Mouse (Mus musculus) small intestine, adult 2 months (tissue): ENCODE data around the gene Fmod.

Experiments used
- CTCF ChIP-seq: fragments of 200-500 bp; IDR thresholded peaks from 2 replicates; pipeline ENCODE4 v1.5.1; 2012; ENCODE audit warnings: low read depth, mild to moderate bottlenecking, control low read depth, inconsistent platforms, low read length, moderate library complexity, mixed read lengths; ENCODE audit not compliant: insufficient replicate concordance, insufficient read length; ENCODE audit errors: extremely low read depth
- POLR2A ChIP-seq: fragments of 200-500 bp; IDR thresholded peaks from 2 replicates; pipeline ENCODE4 v1.6.1; 2012; ENCODE audit warnings: low read depth, mild to moderate bottlenecking, control low read depth, inconsistent platforms, low read length, moderate library complexity

- TF ChIP-seq CTCF = no peak
- TF ChIP-seq POLR2A = no peak
Observed at GRCm38 (mm10) chr1:134074184-134074583, 37.1 kb downstream of the Fmod start.
